Mouse (Mus musculus): Measurements from ENCODE around the gene Foxk1. TPM values are rescaled to one million over a fixed set of nuclear protein-coding genes. Genes with fewer than 3 reads are reported as not detected.
A peak's percentile ranks its signal among the peaks of the same experiment; 100 is the strongest.

The Foxk1 gene
- polyA plus RNA-seq, 1 experiment from 2014 or later = 3.3 TPM

GRCm38 (mm10) chr5:142415401-142415800 is 14.1 kb downstream of the Foxk1 start:
- DNase-seq (ENCODE audit: low spot score) = no peak
- H3K4me3 ChIP-seq = no peak overlapping the region
- no peaks in the 10 kb centered on the region for H3K27me3 ChIP-seq (ENCODE audit: insufficient read depth, poor library complexity, severe bottlenecking)
- peaks cover 18% of the 10 kb centered on the region for H3K36me3 ChIP-seq
- peak overlapping the region; percentile 85; the same call in 1 of the 2 replicates for H3K27ac ChIP-seq
- WGBS = 63% methylated on average over 6 of the region's 6 CpGs
- H3K4me1 ChIP-seq = peaks cover 91% of the 10 kb centered on the region
- H3K9me3 ChIP-seq = no peaks in the 10 kb centered on the region

- peak; percentile 81 for DNase-seq (ENCODE audit: low spot score)
- WGBS = 4% methylated on average over 14 of the region's 14 CpGs
- H3K4me3 ChIP-seq = peak overlapping the region; percentile 27
- H3K27ac ChIP-seq = peak overlapping the region; percentile 85
- H3K9me3 ChIP-seq = no peaks in the 10 kb centered on the region
- peaks cover 92% of the 10 kb centered on the region for H3K4me1 ChIP-seq
- H3K27me3 ChIP-seq (ENCODE audit: insufficient read depth, poor library complexity, severe bottlenecking) = no peaks in the 10 kb centered on the region
- peaks cover 23% of the 10 kb centered on the region for H3K36me3 ChIP-seq
Measured at GRCm38 (mm10) chr5:142416070-142416775, 14.9 kb downstream of the Foxk1 start.

- Histone ChIP-seq H3K4me3 (no peak overlapping the region), H3K27ac (peak overlapping the region; percentile 85), H3K9me3 (no peaks in the 10 kb centered on the region), H3K36me3 (peaks cover 26% of the 10 kb centered on the region), H3K4me1 (peaks cover 95% of the 10 kb centered on the region), H3K27me3 (ENCODE audit: insufficient read depth, poor library complexity, severe bottlenecking) (no peaks in the 10 kb centered on the region)
- 76% methylated on average over 3 of the region's 3 CpGs for WGBS
- no peak for DNase-seq (ENCODE audit: low spot score)
Measured at GRCm38 (mm10) chr5:142417104-142417503, 15.8 kb downstream of the Foxk1 start.

- no peak for DNase-seq (ENCODE audit: low spot score)
- Histone ChIP-seq H3K4me1 (peaks cover 93% of the 10 kb centered on the region), H3K27ac (peak overlapping the region; percentile 44)
Measured at GRCm38 (mm10) chr5:142417876-142418275, 16.6 kb downstream of the Foxk1 start.

GRCm38 (mm10) chr5:142418419-142418818 is 17.1 kb downstream of the Foxk1 start:
- Histone ChIP-seq H3K27ac (no peak overlapping the region), H3K4me1 (peaks cover 92% of the 10 kb centered on the region)

More at GRCm38 (mm10) chr5:142417876-142418275, 16.6 kb downstream of the Foxk1 start:
- Histone ChIP-seq H3K9me3 (no peaks in the 10 kb centered on the region), H3K36me3 (peaks cover 28% of the 10 kb centered on the region; the same call in 1 of the 2 replicates), H3K27me3 (ENCODE audit: insufficient read depth, poor library complexity, severe bottlenecking) (no peaks in the 10 kb centered on the region), H3K4me3 (no peak overlapping the region)
- 71% methylated on average over 9 of the region's 9 CpGs for WGBS

GRCm38 (mm10) chr5:142420317-142420716 is 19.0 kb downstream of the Foxk1 start:
- Histone ChIP-seq H3K27me3 (ENCODE audit: insufficient read depth, poor library complexity, severe bottlenecking) (no peaks in the 10 kb centered on the region), H3K9me3 (no peaks in the 10 kb centered on the region), H3K36me3 (peaks cover 28% of the 10 kb centered on the region; the same call in 1 of the 2 replicates), H3K4me3 (no peak overlapping the region), H3K4me1 (peaks cover 90% of the 10 kb centered on the region), H3K27ac (0 out of 2 replicates have a peak overlapping the region, but pooled peaks have one; percentile 32)
- DNase-seq (ENCODE audit: low spot score) = no peak
- WGBS = 67% methylated on average over 4 of the region's 4 CpGs

More at GRCm38 (mm10) chr5:142418419-142418818, 17.1 kb downstream of the Foxk1 start:
- DNase-seq (ENCODE audit: low spot score) = no peak
- peaks cover 28% of the 10 kb centered on the region; the same call in 1 of the 2 replicates for H3K36me3 ChIP-seq
- H3K4me3 ChIP-seq = no peak overlapping the region
- no peaks in the 10 kb centered on the region for H3K9me3 ChIP-seq
- 90% methylated on average over 4 of the region's 4 CpGs for WGBS
- no peaks in the 10 kb centered on the region for H3K27me3 ChIP-seq (ENCODE audit: insufficient read depth, poor library complexity, severe bottlenecking)

- Histone ChIP-seq H3K4me1 (peaks cover 90% of the 10 kb centered on the region), H3K27me3 (ENCODE audit: insufficient read depth, poor library complexity, severe bottlenecking) (no peaks in the 10 kb centered on the region), H3K36me3 (peaks cover 28% of the 10 kb centered on the region; the same call in 1 of the 2 replicates), H3K4me3 (no peak overlapping the region), H3K9me3 (no peaks in the 10 kb centered on the region), H3K27ac (no peak overlapping the region)
- 86% methylated on average over 9 of the region's 9 CpGs for WGBS
- DNase-seq (ENCODE audit: low spot score) = no peak
Measured at GRCm38 (mm10) chr5:142420920-142421319, 19.6 kb downstream of the Foxk1 start.

GRCm38 (mm10) chr5:142421886-142422285 is 20.6 kb downstream of the Foxk1 start:
- peaks cover 28% of the 10 kb centered on the region; the same call in 1 of the 2 replicates for H3K36me3 ChIP-seq
- 0 out of 2 replicates have a peak overlapping the region, but pooled peaks have one; percentile 39 for H3K27ac ChIP-seq
- no peak overlapping the region for H3K4me3 ChIP-seq
- H3K9me3 ChIP-seq = no peaks in the 10 kb centered on the region
- H3K27me3 ChIP-seq (ENCODE audit: insufficient read depth, poor library complexity, severe bottlenecking) = no peaks in the 10 kb centered on the region
- peaks cover 90% of the 10 kb centered on the region for H3K4me1 ChIP-seq
- no peak for DNase-seq (ENCODE audit: low spot score)
- WGBS = 71% methylated on average over 5 of the region's 5 CpGs

- Histone ChIP-seq H3K9me3 (no peaks in the 10 kb centered on the region), H3K4me1 (peaks cover 90% of the 10 kb centered on the region), H3K4me3 (no peak overlapping the region), H3K36me3 (peaks cover 24% of the 10 kb centered on the region; the same call in 1 of the 2 replicates), H3K27me3 (ENCODE audit: insufficient read depth, poor library complexity, severe bottlenecking) (no peaks in the 10 kb centered on the region), H3K27ac (no peak overlapping the region)
- DNase-seq (ENCODE audit: low spot score) = no peak
- WGBS = 86% methylated on average over 10 of the region's 10 CpGs
Measured at GRCm38 (mm10) chr5:142423141-142423540, 21.8 kb downstream of the Foxk1 start.

GRCm38 (mm10) chr5:142423701-142424100 is 22.4 kb downstream of the Foxk1 start:
- no peak for DNase-seq (ENCODE audit: low spot score)
- Histone ChIP-seq H3K27ac (no peak overlapping the region), H3K4me1 (peaks cover 88% of the 10 kb centered on the region), H3K27me3 (ENCODE audit: insufficient read depth, poor library complexity, severe bottlenecking) (no peaks in the 10 kb centered on the region), H3K36me3 (peaks cover 21% of the 10 kb centered on the region; the same call in 1 of the 2 replicates), H3K4me3 (no peak overlapping the region), H3K9me3 (no peaks in the 10 kb centered on the region)
- WGBS = 61% methylated on average over 3 of the region's 3 CpGs

GRCm38 (mm10) chr5:142424627-142425349 is 23.5 kb downstream of the Foxk1 start:
- Histone ChIP-seq H3K27me3 (ENCODE audit: insufficient read depth, poor library complexity, severe bottlenecking) (no peaks in the 10 kb centered on the region), H3K27ac (peak overlapping the region; percentile 85), H3K4me1 (peaks cover 82% of the 10 kb centered on the region), H3K36me3 (peaks cover 16% of the 10 kb centered on the region; the same call in 1 of the 2 replicates), H3K4me3 (peak overlapping the region; percentile 35; the same call in 1 of the 2 replicates), H3K9me3 (no peaks in the 10 kb centered on the region)
- 38% methylated on average over 13 of the region's 13 CpGs for WGBS
- peak; percentile 81 for DNase-seq (ENCODE audit: low spot score)

- Histone ChIP-seq H3K27me3 (ENCODE audit: insufficient read depth, poor library complexity, severe bottlenecking) (no peaks in the 10 kb centered on the region), H3K4me1 (peaks cover 82% of the 10 kb centered on the region), H3K9me3 (no peaks in the 10 kb centered on the region), H3K4me3 (no peak overlapping the region), H3K27ac (peak overlapping the region; percentile 85), H3K36me3 (peaks cover 5% of the 10 kb centered on the region; the same call in 1 of the 2 replicates)
- DNase-seq (ENCODE audit: low spot score) = no peak
- WGBS = 89% methylated on average over 2 of the region's 2 CpGs
Measured at GRCm38 (mm10) chr5:142426476-142426875, 25.2 kb downstream of the Foxk1 start.

GRCm38 (mm10) chr5:142427876-142428275 is 26.6 kb downstream of the Foxk1 start:
- Histone ChIP-seq H3K27me3 (ENCODE audit: insufficient read depth, poor library complexity, severe bottlenecking) (no peaks in the 10 kb centered on the region), H3K4me3 (no peak overlapping the region), H3K27ac (peak overlapping the region; percentile 59), H3K4me1 (peaks cover 84% of the 10 kb centered on the region), H3K9me3 (no peaks in the 10 kb centered on the region), H3K36me3 (0 out of 2 replicates have a peak, but pooled peaks cover 3% of the 10 kb centered on the region)
- no peak for DNase-seq (ENCODE audit: low spot score)
- 79% methylated on average over 10 of the region's 10 CpGs for WGBS

All from heart, embryonic 10.5 days (tissue).